Mouse (Mus musculus) limb, embryonic 15.5 days (tissue): ENCODE measurements around the gene Defb48. TPM values are rescaled to one million over a fixed set of nuclear protein-coding genes. Genes with fewer than 3 reads are reported as not detected.

Experiments
- polyA plus RNA-seq: library from polyadenylated mRNA; unstranded; fragments of >200 nt; fragmentation: Nextera tagmentation; extraction: Ambion mirVana; gene quantifications from 2 replicates; pipeline ENCODE4 v1.2.1, GENCODE M21; 2015

Gene Defb48
- polyA plus RNA-seq, 1 experiment from 2014 or later: not detected

Other genes starting within 250 kb of the Defb48 start
- 17.8 and 24.2 TPM in 2 replicates for gene Ints6, start 223.3 kb downstream of the Defb48 start, polyA plus RNA-seq
- gene Wdfy2, start 146.8 kb downstream of the Defb48 start, polyA plus RNA-seq: 8.7 and 9.8 TPM in 2 replicates
- not detected in 2 replicates for gene Defb47, start 13.6 kb upstream of the Defb48 start, polyA plus RNA-seq
- gene Defb43, start 27.3 kb upstream of the Defb48 start, polyA plus RNA-seq: not detected in 2 replicates
- gene Defb42, start 62.5 kb upstream of the Defb48 start, polyA plus RNA-seq: 0.47 TPM in 1 of 2 replicates, not detected in the other
- not detected in 2 replicates for gene Defb30, start 65.5 kb upstream of the Defb48 start, polyA plus RNA-seq